Mouse (Mus musculus): ENCODE results near the gene Esr2.
A peak's percentile ranks its signal among the peaks of the same experiment; 100 is the strongest.
"Not testable (repeated sequence)": the region's sequence is repeated elsewhere in the genome, so short reads cannot be mapped to it uniquely, and the experiment has no call there.

DNA sequence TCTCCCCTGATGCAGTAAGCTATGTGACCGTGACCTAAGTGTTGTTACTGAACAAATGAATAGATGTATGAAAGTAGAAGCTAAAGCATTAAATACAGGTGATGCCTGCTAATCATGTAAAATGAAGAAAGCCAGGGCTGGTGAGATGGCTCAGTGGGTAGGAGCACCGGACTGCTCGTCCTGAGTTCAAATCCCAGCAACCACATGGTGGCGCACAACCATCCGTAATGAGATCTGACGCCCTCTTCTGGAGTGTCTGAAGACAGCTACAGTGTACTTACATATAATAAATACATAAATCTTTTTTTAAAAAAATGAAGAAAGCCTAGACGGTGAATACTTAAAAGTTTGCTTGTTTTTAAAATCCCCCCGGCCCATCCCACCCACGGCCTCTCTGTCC lies 44.0 kb downstream of the Esr2 start:
- not testable (repeated sequence) for TF ChIP-seq MAX (IDR thresholded peaks at IDR 0.05; ENCODE audit: low read length); HCFC1 (IDR thresholded peaks at IDR 0.05; ENCODE audit: low read depth, low read length); CHD1 (IDR thresholded peaks at IDR 0.05; ENCODE audit: low read depth, low read length); TBP (IDR thresholded peaks at IDR 0.05; ENCODE audit: low read depth, low read length); POLR2A (IDR thresholded peaks at IDR 0.05; ENCODE audit: control insufficient read depth in 1 of 2, insufficient read depth in 1 of 2, low read depth in 1 of 2, low read length in 2 of 2, poor library complexity in 1 of 2)
- TF ChIP-seq CTCF (IDR thresholded peaks at IDR 0.05 in 2 of 3, conservative IDR thresholded peaks at IDR 0.05 in 1 of 3; ENCODE audit: control insufficient read depth in 1 of 3, insufficient read depth in 1 of 3, low read depth in 2 of 3, low read length in 3 of 3, poor library complexity in 1 of 3, severe bottlenecking in 1 of 3): peak; percentile 28 to 73 (median 43); a peak in 5 of 6 replicates

All from MEL (cell line).